Mouse (Mus musculus) liver, postnatal 0 days (tissue): ENCODE results near the gene Traf3.

Experiments used
- CTCF ChIP-seq: sonication (generic); IDR thresholded peaks from 2 replicates; pipeline ENCODE4 v1.5.1; 2016; ENCODE audit warnings: antibody characterized with exemption, low read depth
- EP300 ChIP-seq: IDR thresholded peaks from 2 replicates; pipeline ENCODE4 v1.6.1; 2016; ENCODE audit warnings: antibody characterized with exemption, low read depth, mild to moderate bottlenecking

DNA sequence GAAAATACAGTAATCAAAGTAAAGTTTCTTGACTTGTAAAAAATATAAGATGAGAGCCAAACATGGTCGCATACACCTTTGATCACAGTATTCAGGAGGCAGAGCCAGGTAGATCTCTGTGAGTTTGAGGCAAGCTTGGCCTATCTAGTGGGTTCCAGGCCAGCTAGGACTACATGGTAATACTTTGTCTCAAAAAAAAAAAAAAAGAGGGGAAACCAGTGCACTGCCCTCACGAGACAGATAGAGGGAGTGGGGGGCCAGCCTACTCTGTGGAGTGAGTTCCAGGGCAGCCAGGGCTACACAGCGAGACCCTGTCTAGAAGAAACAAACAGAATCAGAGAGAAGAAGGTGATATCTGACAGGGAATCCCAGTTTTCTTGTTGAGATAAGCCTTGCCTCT, 41.5 kb downstream of the Traf3 start:
- TF ChIP-seq CTCF (no peak), EP300 (no peak)
